Mouse (Mus musculus) embryo, embryonic 11 days (tissue): ENCODE data around the gene Lrrc25.

Experiments used
- DNase-seq: peaks from one replicate; pipeline ENCODE4 v3.0.0-alpha.2; 2015

Lrrc25 gene

DNA sequence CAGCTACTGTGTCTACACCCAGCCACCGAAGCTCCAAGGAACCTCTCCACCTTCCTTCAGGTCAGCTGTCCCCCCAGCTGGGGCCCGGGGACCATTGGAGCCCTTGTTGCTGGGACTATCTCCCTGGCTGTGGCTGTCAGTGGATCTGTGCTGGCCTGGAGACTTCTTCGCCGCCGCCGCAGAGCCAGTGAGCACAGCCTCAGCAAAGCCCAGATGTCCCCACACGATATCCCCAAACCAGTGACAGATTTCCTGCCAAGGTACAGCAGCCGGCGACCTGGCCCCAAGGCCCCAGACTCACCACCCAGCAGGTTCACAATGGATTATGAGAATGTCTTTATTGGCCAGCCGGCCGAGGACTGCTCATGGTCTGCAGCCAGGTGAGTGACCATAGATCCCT, 2.0 kb downstream of the Lrrc25 start:
- no peak for DNase-seq

DNA sequence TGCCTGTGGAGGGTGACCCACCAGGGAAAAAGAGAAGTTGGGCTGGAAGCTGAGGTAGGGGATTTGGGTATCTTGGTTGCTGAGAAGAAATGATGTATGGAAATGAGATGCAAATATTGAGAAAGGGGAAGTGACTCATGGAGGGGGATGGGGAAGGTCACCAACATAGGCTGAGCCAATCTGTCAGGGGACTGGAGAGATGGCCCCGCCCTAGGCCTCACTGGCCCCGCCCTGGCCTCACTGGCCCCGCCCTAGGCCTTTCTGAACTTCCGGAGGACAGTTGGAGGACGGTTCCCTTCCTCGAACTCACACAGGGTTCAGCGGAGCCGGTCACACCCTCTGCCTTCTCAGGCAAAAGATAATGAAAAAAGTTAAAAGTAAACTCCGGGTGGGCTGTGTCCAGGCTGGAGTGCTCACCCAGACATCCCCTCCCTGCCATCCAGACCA, 3.0 kb downstream of the Lrrc25 start:
- peak; percentile 59 for DNase-seq

DNA sequence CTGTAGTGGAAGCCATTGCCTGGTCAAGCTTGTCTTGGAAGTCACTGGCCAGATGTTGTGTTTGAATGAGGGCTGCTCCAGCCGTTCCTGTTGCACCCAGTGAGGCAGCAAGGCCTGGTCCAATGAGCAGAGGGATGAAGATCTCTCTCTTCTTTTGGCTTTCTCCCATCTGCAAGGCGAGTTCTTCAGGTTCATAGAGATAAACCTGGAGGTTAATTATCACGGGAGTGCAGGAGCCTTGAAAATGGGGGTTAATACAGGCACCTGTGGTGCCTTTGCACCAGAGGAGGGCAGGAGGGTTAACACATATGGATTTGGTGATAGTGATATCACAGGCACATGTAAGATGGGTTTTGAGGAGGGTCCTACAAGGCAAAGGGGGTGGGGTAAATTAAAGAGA, 6.3 kb downstream of the Lrrc25 start:
- no peak for DNase-seq

DNA sequence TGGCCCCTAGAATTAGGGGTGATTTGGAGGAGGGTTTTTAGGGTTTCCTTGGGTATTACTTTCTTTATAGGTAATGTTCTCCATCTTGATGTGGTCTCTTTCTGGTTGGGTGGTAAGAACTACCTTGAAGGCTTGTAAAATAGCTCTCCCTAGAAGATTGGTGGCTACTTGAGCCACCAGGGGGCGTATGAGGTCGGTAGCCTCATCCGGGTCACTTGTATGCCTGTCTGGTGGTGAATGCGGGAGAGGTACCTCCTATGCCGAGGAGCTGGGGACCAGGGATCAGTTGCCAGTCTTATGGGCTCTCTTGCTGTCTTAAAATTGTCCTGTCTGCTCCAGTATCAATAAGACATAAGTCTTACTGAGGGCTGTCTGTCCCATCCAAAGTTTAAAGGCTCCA, 9.1 kb downstream of the Lrrc25 start:
- peak; percentile 72 for DNase-seq

DNA sequence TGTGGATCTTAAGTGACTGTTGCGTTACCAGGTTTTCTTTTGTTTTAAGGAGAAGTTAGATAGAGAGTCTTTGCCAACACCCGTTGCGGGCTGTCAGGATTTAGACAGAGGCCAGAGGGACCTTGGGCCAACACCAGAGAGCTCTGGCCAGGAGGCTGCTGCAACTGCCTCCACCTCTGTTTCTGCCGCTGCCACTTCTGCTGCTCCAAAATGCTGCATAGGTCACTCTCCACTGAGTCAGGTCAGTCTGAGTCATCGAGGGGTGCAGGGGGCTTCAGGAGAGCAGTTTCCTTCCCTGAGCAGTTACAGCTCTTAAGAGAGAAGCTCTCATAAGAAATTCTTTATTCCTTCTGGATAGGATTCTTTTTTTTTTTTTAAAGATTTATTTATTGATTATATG, 11.1 kb downstream of the Lrrc25 start:
- DNase-seq: no peak

DNA sequence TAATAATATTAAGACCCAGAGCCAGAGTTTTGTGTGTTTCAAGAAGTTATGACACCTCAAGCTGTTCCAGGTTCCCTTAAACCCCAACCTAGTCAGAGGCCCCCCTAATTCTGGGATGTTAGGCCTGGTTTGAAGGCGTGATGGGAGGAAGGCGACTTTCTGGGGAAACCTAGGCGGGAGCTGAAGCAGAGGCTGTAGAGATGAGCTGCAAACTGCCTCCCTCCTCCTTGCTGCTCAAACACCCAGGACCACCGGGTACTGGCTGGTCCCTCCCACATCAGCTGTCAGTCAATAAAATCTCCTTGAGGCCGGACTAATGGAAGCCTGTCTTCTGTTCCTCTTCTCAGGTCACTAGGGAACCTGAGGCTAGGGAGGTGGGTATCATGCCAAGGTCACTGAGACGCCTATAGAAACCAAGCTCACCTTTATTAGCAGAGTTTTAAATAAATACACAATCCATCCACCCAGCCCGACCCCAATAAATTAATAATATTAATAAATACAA, 13.1 kb downstream of the Lrrc25 start:
- DNase-seq: no peak

DNA sequence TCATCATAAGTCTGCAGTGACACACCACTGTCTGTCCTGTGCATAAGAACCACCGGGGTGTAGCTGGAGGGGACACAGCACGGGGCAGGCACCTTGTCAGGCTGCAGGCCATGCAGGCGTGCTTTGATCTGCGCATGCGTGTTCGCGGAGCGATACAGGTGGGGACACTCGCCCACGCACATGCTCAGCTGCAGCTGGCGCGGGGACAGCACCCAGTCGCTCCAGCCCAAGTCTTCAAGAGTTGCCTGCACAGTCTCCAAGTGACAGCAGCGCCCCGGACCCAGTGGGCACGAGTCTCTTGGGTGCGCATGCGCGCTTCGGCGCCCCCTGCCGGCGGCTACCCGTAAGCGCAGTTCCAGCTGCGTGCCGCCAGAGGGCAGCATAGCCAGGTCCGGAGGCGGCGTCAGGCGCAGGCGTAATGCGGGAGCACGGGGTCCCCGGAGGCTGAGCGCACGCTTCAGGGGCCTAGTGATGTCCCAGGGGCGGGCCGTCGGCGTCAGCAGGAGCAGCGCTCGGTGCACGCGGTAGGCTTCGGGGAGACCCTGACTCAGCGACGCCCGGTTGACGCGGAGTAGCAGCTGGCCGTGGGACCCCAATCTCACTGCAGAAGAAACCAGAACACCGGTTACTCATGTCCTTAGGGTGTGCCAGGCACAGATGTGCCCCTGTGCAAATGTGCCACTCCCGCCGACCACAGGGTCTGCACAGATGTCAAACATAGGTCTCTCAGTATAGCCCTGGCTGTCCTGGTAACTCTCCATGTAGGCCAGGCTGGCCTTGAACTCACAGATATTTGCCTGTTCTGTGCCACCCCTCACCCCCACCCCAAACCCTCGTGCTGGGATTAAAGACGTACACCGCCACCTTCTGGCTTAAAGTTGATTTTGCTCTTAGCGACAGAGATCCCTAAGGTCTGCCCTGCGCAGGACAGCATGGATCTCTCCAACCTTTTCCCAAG, 13.9 kb downstream of the Lrrc25 start:
- DNase-seq: peak; percentile 93

DNA sequence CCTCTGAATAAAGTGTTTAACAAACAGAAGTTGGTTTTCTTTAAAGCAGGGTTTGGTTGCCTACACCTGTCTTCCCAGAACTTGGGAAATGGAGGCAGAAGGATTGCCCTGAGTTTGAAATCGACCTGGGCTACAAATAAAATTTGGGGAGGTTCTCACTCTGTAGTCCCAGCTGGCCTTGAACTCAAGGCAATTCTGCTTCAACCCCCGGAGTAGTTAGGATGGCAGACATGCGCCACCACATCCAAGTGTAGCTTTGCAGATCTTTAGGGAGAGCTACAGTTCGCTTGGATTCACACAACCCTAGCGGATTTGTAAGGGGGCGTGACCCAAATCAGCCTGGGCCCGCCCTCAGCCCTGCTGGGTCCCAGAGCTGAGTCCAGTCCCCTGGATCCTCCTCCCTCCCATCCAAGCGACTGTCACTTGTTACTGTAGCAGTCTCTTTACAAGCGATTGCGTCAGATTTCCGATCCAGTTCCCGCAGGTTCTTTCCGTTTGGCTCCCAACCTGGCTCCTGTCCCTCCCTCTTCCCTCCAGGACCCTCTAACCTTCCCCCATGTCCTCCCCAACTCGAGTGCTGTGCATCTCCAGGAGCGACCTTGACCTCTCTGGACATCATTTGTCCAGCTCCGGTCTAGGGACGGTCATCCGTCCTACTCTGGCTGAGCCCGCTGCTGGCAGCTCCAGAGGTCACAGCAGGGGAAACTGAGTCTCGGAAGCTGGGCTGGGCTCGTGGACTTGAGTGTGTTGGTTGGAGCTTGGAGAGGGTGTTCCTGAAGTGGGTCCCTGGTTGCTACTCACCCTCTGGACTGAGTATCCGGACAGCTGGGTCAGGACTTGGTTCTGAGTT, 14.8 kb downstream of the Lrrc25 start:
- peak; percentile 66 for DNase-seq

DNA sequence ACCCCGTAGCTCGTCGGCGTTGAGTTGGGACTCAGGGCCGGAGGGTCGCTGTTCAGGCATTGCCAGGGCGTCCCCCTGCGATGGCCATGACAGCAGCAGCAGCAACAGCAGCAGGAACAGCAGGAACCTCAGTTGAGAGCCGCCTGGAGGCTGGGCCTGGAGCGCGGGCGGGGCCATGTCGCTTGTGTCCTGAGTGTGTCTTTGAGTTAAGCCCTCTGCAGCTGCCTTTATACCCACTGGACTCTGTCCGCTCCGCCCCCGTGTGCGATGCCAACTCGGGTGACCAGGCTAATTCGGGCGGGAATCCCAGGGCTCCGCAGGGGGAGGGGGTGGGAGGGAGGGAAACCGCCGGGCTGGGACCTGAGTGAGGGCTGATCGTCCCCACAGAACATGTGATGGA, 15.5 kb downstream of the Lrrc25 start:
- DNase-seq: no peak

DNA sequence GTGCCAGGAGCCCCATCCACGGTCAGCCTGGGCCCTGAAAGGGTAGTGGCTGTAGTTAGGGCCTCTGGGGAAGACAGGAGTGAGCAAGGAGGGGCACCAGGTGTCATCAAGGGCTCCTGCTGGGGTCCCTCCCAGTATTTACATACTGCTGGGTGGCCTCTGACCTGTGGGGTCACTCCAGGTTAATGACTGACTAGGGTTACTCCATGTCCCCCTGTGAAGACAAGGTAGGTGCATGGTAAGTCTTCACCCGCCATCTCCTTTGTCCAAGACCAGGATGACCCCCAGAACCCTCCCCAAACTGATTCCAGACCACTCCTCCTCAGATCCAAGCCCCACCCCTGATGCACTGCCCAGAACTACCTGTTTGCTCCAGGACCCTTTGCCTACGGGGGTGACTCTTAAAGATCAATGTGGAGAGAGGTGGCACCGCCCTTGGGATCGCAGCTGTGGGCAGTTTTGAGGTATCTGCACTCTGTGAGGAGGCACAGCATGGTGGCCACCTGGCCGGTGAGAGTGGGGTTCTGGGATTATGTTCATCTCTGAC, 16.5 kb downstream of the Lrrc25 start, which contains the start of gene Gdf15:
Gene Gdf15, minus strand, starts transcription at position 111 of the 547 bp plus-strand sequence.
- no peak for DNase-seq

DNA sequence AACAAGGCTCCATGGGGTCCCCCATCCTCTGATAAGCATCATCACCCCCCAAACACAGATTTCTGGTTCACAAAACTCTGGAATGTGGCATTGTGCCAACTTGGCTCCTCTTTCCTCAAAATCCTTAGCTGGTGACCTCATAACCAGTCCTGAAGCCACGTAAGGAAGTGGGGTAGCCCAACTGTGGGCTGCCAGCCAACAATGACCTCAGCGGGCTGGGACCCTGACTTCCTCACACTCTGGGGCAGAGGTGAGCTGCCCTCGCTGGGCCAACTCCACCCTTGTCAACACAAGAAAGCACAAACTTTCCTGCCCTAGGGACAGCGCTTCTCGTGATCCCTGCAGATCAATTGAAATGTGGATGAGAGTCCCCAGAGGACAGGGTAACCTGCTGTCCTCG, 18.1 kb downstream of the Lrrc25 start:
- DNase-seq: no peak

DNA sequence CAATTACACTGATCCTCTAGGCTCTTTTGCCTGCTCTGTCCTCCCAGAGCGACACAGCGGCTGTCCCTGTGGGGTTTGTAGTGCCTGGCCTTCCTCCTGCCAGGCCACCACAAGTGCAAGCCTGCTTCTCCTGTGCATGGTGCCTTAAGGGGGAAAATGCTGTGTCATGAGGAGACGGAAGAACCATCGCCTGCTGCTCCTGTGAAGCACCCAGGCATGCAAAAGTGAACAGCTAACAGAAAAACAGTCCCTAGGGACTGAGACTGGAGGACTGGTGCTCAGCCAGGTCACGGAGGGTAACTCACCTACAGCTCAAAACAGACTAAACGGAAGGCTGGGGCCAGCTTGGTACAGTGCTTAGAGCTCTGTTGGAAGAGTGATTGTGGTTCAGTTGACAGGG, 19.6 kb downstream of the Lrrc25 start:
- no peak for DNase-seq

DNA sequence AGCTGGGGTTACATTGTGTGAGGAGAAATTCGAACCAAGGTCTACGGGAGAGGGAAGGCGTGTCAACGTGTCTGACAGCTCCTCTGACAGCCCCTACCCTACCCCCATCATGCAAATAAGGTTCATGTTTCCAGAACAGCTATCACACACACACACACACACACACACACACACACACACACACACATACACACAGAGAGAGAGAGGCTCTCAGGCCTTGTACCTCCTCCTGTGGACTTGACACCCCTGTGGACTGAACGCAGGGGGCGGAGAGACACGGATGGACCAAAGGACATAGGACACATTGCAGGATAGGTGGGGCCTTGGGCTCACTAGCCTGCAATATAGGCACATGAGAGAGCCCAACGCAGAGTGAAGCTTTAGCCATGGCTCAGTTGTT, 20.9 kb downstream of the Lrrc25 start:
- no peak for DNase-seq

DNA sequence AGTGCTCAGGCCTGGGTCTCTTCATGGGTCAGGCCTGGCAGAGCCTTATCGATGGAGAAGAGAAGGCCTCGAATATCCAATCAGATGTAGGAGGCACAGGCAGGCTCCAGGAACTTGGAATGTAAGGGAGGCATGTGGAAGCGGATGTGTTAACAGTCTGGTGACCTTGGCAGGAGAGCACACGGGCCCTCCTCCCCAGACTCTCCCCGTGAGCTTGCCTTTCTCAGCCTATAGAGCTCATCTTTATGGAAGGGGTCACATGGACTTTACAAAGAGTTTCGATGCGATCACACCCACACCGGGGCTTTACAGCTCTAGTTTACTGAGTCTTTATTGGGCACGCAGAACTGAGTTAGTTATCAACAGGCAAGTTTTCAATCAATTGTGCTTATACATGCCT, 22.8 kb downstream of the Lrrc25 start:
- no peak for DNase-seq

DNA sequence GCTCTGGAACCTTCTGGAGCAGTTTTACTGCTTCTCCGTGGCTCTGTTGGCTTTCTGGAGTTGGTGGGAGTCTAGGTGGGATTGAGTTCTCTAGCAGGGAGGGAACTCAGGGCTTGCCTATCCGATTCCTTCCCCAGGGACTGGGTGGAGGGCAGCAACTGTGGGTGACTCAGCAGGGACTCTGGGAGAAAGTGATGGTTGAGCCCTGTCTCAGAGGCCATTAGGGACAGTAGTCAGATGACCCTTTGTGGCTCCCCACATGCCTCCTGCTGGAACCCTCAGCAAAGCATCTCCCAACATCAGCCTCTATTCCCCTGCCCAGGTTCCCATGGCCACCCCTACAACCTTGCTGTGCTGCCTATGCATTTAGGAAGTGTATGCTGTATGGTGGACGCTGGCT, 27.1 kb downstream of the Lrrc25 start:
- DNase-seq: no peak

DNA sequence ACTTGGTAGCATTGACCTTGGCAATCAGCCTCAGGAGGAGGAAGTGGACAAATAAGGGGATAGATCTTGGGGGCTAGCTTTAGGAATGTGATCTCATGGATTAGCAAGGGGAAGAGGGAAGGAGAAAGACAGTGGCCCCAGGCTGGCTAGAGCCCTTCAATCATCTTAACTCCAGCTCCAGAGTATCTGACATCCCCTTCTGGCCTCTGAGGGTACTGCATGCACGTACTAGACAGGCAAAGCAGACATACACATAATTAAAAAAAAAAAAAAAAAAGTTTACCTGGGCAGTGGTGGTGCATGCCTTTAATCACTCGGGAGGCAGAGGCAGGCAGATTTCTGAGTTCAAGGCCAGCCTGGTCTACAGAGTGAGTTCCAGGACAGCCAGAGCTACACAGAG, 28.1 kb downstream of the Lrrc25 start:
- no peak for DNase-seq

DNA sequence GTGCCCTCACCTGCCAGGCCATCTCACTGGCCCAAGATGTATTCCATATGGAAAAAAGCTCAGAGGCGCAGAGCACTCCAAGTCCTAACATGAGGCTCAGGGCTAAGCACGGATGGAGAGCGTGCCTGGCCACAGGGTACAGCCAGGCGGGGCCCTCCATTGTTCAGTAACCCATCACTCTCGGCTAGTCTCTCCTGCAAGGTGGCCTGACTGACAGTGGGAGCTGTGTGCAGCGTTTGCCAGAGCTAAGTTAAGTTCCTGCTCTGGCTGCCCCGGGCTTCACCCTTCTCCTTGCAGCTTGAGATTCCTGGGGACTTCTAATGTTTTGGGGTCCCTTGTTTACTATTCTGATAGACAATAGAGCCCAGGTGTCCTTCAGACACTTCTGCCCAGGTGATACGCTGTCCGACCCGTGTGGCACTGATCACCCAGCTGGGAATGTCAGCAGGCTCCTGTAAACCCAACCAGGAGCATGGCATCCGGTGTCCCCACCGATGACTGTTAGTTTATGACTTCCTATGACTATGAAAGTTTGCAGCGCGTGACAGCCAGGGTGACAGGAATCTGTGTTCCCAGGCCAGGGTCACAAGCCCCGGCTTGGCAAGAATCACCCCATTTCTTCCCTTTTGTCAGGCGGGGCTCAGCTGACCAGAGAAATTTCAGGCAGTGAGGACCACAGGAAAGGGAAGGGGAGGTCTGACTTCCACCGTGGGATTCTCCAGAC, 29.7 kb downstream of the Lrrc25 start:
- DNase-seq: no peak

DNA sequence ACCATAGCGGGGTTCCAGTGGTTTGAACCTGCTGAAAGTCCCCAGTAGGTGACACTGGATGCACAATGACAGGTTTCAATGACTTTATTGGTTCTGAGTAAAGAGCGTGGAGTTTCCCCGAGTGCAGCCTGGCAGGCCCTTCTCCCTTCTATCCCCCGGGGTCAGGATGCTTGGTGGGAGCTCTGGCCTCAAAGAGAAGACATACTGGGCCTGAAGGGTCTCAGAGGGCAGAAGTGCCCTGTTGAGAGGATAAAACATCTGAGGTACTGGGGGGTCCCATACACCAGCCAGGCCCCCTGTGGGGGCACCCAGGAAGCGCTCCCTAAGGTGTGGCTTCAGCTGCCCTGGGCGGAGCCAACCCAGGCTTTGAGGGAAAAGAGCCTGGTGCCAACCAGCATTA, 30.4 kb downstream of the Lrrc25 start:
- DNase-seq: no peak

DNA sequence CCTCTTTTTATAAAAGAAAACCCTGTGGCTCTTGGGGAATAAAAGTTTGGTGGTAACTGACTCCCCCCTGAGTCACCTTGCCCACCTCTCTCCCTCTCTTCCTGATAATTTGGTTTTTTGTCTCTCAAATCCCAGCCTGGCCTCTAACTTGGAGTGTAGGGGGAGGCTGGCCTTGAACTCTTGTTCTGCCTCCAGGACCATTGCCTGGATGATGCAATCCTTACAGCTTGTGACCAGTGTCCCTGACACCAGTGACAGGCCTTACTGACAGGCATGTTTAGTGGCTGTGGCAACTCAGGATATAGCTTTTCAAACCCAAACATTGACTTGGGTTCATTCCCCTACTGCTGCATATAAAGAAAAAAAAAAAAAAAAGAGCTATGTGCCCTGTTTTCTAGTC, 30.8 kb downstream of the Lrrc25 start:
- DNase-seq: no peak

DNA sequence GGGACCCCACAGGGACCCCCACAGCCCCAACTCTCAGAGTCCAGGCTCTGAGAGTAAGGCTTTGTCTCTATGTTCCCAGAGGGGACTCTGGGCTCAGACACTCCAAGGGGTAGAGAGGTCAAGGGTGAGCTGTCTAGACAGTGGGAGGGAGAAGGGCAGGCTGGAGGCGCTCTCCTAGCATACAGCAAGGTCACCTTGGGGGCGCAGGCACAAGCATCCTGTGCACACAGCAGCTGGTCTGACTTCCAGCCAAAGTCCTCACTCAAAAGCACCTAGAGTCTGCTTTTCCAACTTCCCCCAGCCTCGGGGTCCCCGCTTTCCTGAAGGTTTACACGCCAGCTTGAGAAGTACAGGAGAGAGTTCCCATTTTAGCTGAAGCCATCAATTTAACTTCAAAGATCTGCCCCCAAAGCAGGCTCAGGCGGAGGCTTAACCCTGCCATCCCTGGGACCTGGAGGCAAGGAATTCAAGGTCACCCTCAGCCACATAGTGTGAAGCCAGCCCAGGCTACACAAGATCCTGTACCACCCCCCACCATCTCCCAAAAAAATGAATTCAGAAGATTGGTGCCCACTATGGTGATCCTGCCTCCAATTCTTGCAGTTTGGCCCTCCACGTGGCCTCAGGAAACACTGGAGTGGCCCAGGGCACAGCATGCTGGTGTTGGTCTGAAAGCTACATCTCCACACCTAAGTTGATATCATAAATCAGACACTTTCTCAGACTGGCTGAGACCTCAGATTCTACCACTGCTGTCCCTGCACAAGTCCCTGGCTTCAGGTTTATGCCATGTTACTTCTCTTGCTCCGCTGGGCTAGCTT, 31.6 kb downstream of the Lrrc25 start:
- DNase-seq: peak; percentile 76

DNA sequence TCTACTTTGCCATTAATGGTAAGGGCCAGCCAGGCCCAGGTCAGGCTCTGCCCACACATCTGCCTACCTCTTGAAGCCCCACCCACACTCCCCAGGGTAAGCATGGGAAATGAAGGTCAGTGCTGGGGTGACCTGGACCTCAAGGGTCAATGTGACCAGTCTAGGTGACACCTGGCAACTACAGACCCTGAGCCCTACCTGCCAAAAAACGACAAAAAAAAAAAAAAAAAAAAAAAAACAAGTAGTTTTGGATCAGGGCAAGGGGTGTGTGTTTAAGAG, 32.1 kb downstream of the Lrrc25 start:
- no peak for DNase-seq

DNA sequence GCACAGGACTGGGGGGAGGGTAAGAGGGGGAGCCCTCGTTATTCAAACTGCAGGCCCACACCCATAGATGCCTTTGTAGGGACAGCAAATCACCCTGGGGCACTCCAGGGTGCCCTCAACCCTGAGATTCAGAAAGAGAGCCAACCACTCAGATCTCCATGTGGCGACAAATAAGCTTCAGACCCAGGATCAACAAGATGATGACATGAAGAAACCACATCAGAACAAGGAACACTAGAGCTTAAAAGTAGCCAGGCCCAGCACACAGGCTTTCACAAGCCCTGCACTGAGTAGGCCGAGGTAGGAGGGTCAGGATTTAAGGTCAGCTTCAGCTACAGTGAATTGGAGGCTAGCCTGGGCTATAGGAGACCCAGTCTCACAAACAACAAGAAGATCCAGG, 33.0 kb downstream of the Lrrc25 start:
- DNase-seq: no peak
